Mouse (Mus musculus) hindbrain, postnatal 0 days (tissue): ENCODE results near the gene Cnppd1. TPM values are rescaled to one million over a fixed set of nuclear protein-coding genes. Genes with fewer than 3 reads are reported as not detected.

Experiments used
- ATAC-seq: fragments of 200-750 bp; cut with Nextera tagmentation; 2 replicates; pipeline ENCODE4 v1.8.0; 2017; ENCODE audit warnings: mild to moderate bottlenecking, moderate TSS enrichment, moderate library complexity
- DNase-seq: peaks from one replicate; pipeline ENCODE4 v3.0.0-alpha.2; 2015; ENCODE audit warnings: low spot score
- H3K27ac ChIP-seq: fragments of 300-500 bp; sonication (generic); 2 replicates; pipeline ENCODE4 v1.5.1; 2014; ENCODE audit warnings: mild to moderate bottlenecking
- H3K27me3 ChIP-seq: fragments of 300-500 bp; sonication (generic); 2 replicates; pipeline ENCODE4 v1.6.1; 2014; ENCODE audit warnings: low read length, mixed read lengths; ENCODE audit not compliant: insufficient read depth
- H3K36me3 ChIP-seq: fragments of 300-500 bp; sonication (generic); 2 replicates; pipeline ENCODE4 v1.6.1; 2014; ENCODE audit warnings: low read length, mixed read lengths; ENCODE audit not compliant: insufficient read depth
- H3K4me1 ChIP-seq: fragments of 300-500 bp; sonication (generic); 2 replicates; pipeline ENCODE4 v1.6.1; 2014; ENCODE audit warnings: antibody characterized with exemption, low read length, mixed read lengths; ENCODE audit not compliant: insufficient read depth
- H3K4me2 ChIP-seq: fragments of 300-500 bp; sonication (generic); 2 replicates; pipeline ENCODE4 v1.6.1; 2014; ENCODE audit warnings: low read depth, mild to moderate bottlenecking, low read length, moderate library complexity, mixed read lengths
- H3K4me3 ChIP-seq: fragments of 300-500 bp; sonication (generic); 2 replicates; pipeline ENCODE4 v1.5.1; 2014; ENCODE audit warnings: low read length
- H3K9ac ChIP-seq: fragments of 300-500 bp; sonication (generic); replicated peaks from 2 replicates; pipeline ENCODE4 v1.6.1; 2014; ENCODE audit warnings: mild to moderate bottlenecking, low read length, moderate library complexity, mixed read lengths
- H3K9me3 ChIP-seq: fragments of 300-500 bp; sonication (generic); 2 replicates; pipeline ENCODE4 v1.6.1; 2016; ENCODE audit warnings: low read length, mixed read lengths
- CTCF ChIP-seq: IDR thresholded peaks from 2 replicates; pipeline ENCODE4 v1.5.1; 2016; ENCODE audit warnings: antibody characterized with exemption, control low read depth, low read depth
- WGBS: fragments of 180-500 bp; shearing (Covaris S2); extraction: QIAGEN DNeasy Blood & Tissue Kit; methylation state at CpG from one replicate; pipeline ENCODE4 v1.1.7; 2014; 5-methylcytosine and 5-hydroxymethylcytosine counted together
- polyA plus RNA-seq: library from polyadenylated mRNA; unstranded; fragments of >200 nt; fragmentation: Nextera tagmentation; extraction: Ambion mirVana; gene quantifications from 2 replicates; pipeline ENCODE4 v1.2.1, GENCODE M21; 2015
- total RNA-seq: library from RNA; depleted of rRNA; stranded (reverse); fragments of >200 nt; gene quantifications from 2 replicates; pipeline ENCODE4 v1.2.3, GENCODE M21; 2014

Cnppd1 gene
- total and polyA plus RNA-seq, 2 experiments from 2014 or later, result 46.3 to 50.0 TPM

GRCm38 (mm10) chr1:75168472-75169464, 26.3 kb upstream of the Cnppd1 start, which contains the start of gene Zfand2b:
Zfand2b (plus strand) TSS chr1:75168646.
- H3K4me1 ChIP-seq, result no peaks in the 10 kb centered on the region
- no peaks in the 10 kb centered on the region for H3K9me3 ChIP-seq
- peak; percentile 96 for DNase-seq
- H3K27ac ChIP-seq, result peak within 1 kb of the TSS; percentile 82
- H3K9ac ChIP-seq, result peak within 1 kb of the TSS; percentile 63
- WGBS, result under 1% methylated on average over 58 of the region's 59 CpGs
- no peak for TF ChIP-seq CTCF
- peaks cover 38% of the 10 kb centered on the region for H3K36me3 ChIP-seq
- H3K4me3 ChIP-seq, result peak within 1 kb of the TSS; percentile 75
- H3K27me3 ChIP-seq, result no peaks in the 10 kb centered on the region
- ATAC-seq, result peak; percentile 97
- peak within 1 kb of the TSS; percentile 72 for H3K4me2 ChIP-seq

DNA sequence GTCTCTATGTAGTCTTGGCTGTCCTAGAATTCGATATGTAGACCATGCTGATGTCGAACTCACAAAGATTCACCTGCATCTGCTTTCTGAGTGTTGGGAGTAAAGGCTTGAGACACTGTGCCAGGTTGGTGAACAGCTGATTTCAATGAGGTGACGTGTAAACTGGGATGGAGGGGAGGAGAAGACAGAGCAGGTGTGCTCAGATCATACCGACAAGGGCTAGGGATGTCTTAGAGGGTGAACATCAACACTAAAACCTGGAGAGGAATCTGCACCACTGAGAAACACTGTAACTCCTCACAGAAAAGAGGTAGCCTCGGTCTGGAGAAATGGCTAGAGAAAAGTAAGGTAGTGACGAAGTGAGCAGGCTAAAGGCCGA, 25.6 kb upstream of the Cnppd1 start:
- ATAC-seq, result peak; percentile 70
- WGBS, result 11% methylated on average over 7 of the region's 7 CpGs

GRCm38 (mm10) chr1:75160256-75160617, 17.7 kb upstream of the Cnppd1 start:
- H3K9ac ChIP-seq, result no peak overlapping the region
- no peaks in the 10 kb centered on the region for H3K27me3 ChIP-seq
- ATAC-seq (no peak), DNase-seq (no peak)
- H3K4me1 ChIP-seq, result no peaks in the 10 kb centered on the region
- no peaks in the 10 kb centered on the region for H3K36me3 ChIP-seq
- no peak overlapping the region for H3K4me3 ChIP-seq
- no peaks in the 10 kb centered on the region for H3K9me3 ChIP-seq
- 79% methylated on average over 4 of the region's 4 CpGs for WGBS
- H3K27ac ChIP-seq, result no peak overlapping the region
- no peak overlapping the region for H3K4me2 ChIP-seq
- no peak for TF ChIP-seq CTCF

More for the DNA sequence above, 25.6 kb upstream of the Cnppd1 start:
- Histone ChIP-seq H3K4me3 (peak overlapping the region; percentile 75), H3K9me3 (no peaks in the 10 kb centered on the region), H3K27ac (peak overlapping the region; percentile 82), H3K4me2 (peak overlapping the region; percentile 72), H3K27me3 (no peaks in the 10 kb centered on the region), H3K36me3 (peaks cover 31% of the 10 kb centered on the region), H3K4me1 (no peaks in the 10 kb centered on the region), H3K9ac (peak overlapping the region; percentile 63; the same call in 1 of the 2 replicates)
- DNase-seq, result peak; percentile 42
- no peak for TF ChIP-seq CTCF

GRCm38 (mm10) chr1:75159540-75160255, 17.2 kb upstream of the Cnppd1 start:
- DNase-seq, result no peak
- Histone ChIP-seq H3K27me3 (no peaks in the 10 kb centered on the region), H3K9ac (no peak overlapping the region), H3K36me3 (no peaks in the 10 kb centered on the region), H3K4me2 (no peak overlapping the region), H3K9me3 (no peaks in the 10 kb centered on the region), H3K4me3 (no peak overlapping the region), H3K27ac (no peak overlapping the region), H3K4me1 (no peaks in the 10 kb centered on the region)
- no peak for ATAC-seq
- WGBS, result 73% methylated on average over 5 of the region's 5 CpGs
- TF ChIP-seq CTCF, result no peak

DNA sequence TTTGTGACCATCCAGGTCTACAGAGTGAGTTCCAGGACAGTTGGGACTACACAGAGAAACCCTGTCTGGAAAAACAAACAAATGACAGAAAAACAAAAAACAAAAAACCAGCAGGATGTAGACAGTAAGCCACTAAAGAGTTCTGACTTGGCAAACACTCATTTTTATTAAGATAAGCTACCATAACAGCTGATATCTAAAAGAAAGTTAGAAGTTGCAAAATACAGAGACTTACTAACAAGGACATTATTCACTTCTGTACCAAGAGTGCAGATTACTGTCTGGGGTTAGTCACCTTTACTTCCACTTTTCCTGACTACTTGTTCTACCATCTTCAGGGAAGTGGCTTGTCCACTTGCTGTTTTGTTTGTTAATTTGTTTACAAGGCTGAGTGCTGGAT, 16.5 kb upstream of the Cnppd1 start:
- Histone ChIP-seq H3K4me3 (no peak overlapping the region), H3K9me3 (no peaks in the 10 kb centered on the region), H3K4me2 (no peak overlapping the region), H3K4me1 (no peaks in the 10 kb centered on the region), H3K27me3 (no peaks in the 10 kb centered on the region), H3K27ac (no peak overlapping the region), H3K36me3 (no peaks in the 10 kb centered on the region), H3K9ac (no peak overlapping the region)
- DNase-seq, result no peak
- TF ChIP-seq CTCF, result no peak
- no peak for ATAC-seq

GRCm38 (mm10) chr1:75155837-75156236, 13.3 kb upstream of the Cnppd1 start:
- Histone ChIP-seq H3K27me3 (no peaks in the 10 kb centered on the region), H3K9me3 (no peaks in the 10 kb centered on the region), H3K27ac (no peak overlapping the region), H3K36me3 (no peaks in the 10 kb centered on the region), H3K4me1 (no peaks in the 10 kb centered on the region), H3K4me2 (no peak overlapping the region), H3K4me3 (no peak overlapping the region), H3K9ac (no peak overlapping the region)
- no peak for ATAC-seq
- no peak for TF ChIP-seq CTCF
- no peak for DNase-seq
- 68% methylated on average over 3 of the region's 3 CpGs for WGBS
